Mouse (Mus musculus) small intestine, adult 2 months (tissue): ENCODE data around the gene Ppil2. TPM values are rescaled to one million over a fixed set of nuclear protein-coding genes. Genes with fewer than 3 reads are reported as not detected.

ENCODE experiments used
- H3K27ac ChIP-seq: fragments of 200-500 bp; 2 replicates; pipeline ENCODE4 v1.5.1; 2012; ENCODE audit warnings: low read depth, low read length, control low read depth, inconsistent platforms; ENCODE audit not compliant: insufficient read depth
- H3K27me3 ChIP-seq: fragments of 200-500 bp; 2 replicates; pipeline ENCODE4 v1.6.1; 2012; ENCODE audit warnings: mild to moderate bottlenecking, moderate library complexity, low read length, inconsistent platforms; ENCODE audit not compliant: control insufficient read depth, insufficient read depth
- H3K36me3 ChIP-seq: fragments of 200-500 bp; 2 replicates; pipeline ENCODE4 v1.6.1; 2012; ENCODE audit warnings: mild to moderate bottlenecking, low read length, control low read depth, inconsistent platforms; ENCODE audit not compliant: control insufficient read depth, insufficient read depth
- H3K4me1 ChIP-seq: fragments of 200-500 bp; 2 replicates; pipeline ENCODE4 v1.6.1; 2012; ENCODE audit warnings: low read length, inconsistent platforms, mixed read lengths; ENCODE audit not compliant: control insufficient read depth, insufficient read depth, insufficient read length
- H3K4me3 ChIP-seq: fragments of 200-500 bp; 2 replicates; pipeline ENCODE4 v1.5.1; 2012; ENCODE audit warnings: low read depth, mild to moderate bottlenecking, control low read depth, inconsistent platforms, low read length, moderate library complexity
- CTCF ChIP-seq: fragments of 200-500 bp; IDR thresholded peaks from 2 replicates; pipeline ENCODE4 v1.5.1; 2012; ENCODE audit warnings: low read depth, mild to moderate bottlenecking, control low read depth, inconsistent platforms, low read length, moderate library complexity, mixed read lengths; ENCODE audit not compliant: insufficient replicate concordance, insufficient read length; ENCODE audit errors: extremely low read depth
- POLR2A ChIP-seq: fragments of 200-500 bp; IDR thresholded peaks from 2 replicates; pipeline ENCODE4 v1.6.1; 2012; ENCODE audit warnings: low read depth, mild to moderate bottlenecking, control low read depth, inconsistent platforms, low read length, moderate library complexity
- WGBS: fragments of 180-500 bp; shearing (Covaris S2); methylation state at CpG from one replicate; pipeline ENCODE4 v1.1.7; 2018; 5-methylcytosine and 5-hydroxymethylcytosine counted together
- polyA plus RNA-seq: library from polyadenylated mRNA; depleted of rRNA; stranded (reverse); fragments of >200 nt; gene quantifications from 2 replicates; pipeline ENCODE4 v1.2.3, GENCODE M21; 2012

The Ppil2 gene
- polyA plus RNA-seq, 1 experiment: 69.4 TPM

GRCm38 (mm10) chr16:17124871-17125520 is 13.9 kb upstream of the Ppil2 start, which contains the start of gene 2610318N02Rik:
TSS of gene 2610318N02Rik (minus strand) at chr16:17125167.
- TF ChIP-seq POLR2A: no peak
- TF ChIP-seq CTCF: no peak
- Histone ChIP-seq H3K27ac (no peak within 1 kb of the TSS), H3K27me3 (no peaks in the 10 kb centered on the region), H3K4me1 (peaks cover 11% of the 10 kb centered on the region), H3K4me3 (peak within 1 kb of the TSS; percentile 63), H3K36me3 (no peaks in the 10 kb centered on the region)
- WGBS: under 1% methylated on average over 25 of the region's 25 CpGs

GRCm38 (mm10) chr16:17124119-17124870 is 13.2 kb upstream of the Ppil2 start:
- TF ChIP-seq CTCF (no peak), POLR2A (no peak)
- no peak overlapping the region for H3K27ac ChIP-seq
- peak overlapping the region; percentile 63 for H3K4me3 ChIP-seq
- H3K4me1 ChIP-seq: peaks cover 11% of the 10 kb centered on the region
- no peaks in the 10 kb centered on the region for H3K27me3 ChIP-seq
- H3K36me3 ChIP-seq: no peaks in the 10 kb centered on the region
- WGBS: 20% methylated on average over 22 of the region's 22 CpGs

- Histone ChIP-seq H3K4me3 (no peak overlapping the region), H3K36me3 (no peaks in the 10 kb centered on the region), H3K27me3 (no peaks in the 10 kb centered on the region), H3K4me1 (peaks cover 11% of the 10 kb centered on the region), H3K27ac (no peak overlapping the region)
- TF ChIP-seq POLR2A: no peak
- WGBS: 90% methylated on average over 14 of the region's 14 CpGs
Measured at GRCm38 (mm10) chr16:17121569-17121968, 10.5 kb upstream of the Ppil2 start.

- no peaks in the 10 kb centered on the region for H3K36me3 ChIP-seq
- no peaks in the 10 kb centered on the region for H3K4me1 ChIP-seq
- TF ChIP-seq POLR2A (no peak), CTCF (no peak)
- H3K4me3 ChIP-seq: no peak overlapping the region
- WGBS: 86% methylated on average over 5 of the region's 5 CpGs
- no peak overlapping the region for H3K27ac ChIP-seq
- H3K27me3 ChIP-seq: no peaks in the 10 kb centered on the region
Measured at GRCm38 (mm10) chr16:17117309-17117799, 6.3 kb upstream of the Ppil2 start.

GRCm38 (mm10) chr16:17104600-17104999 is 6.5 kb downstream of the Ppil2 start:
- Histone ChIP-seq H3K4me1 (peaks cover 2% of the 10 kb centered on the region; the same call in 1 of the 2 replicates), H3K36me3 (peaks cover 51% of the 10 kb centered on the region), H3K4me3 (no peak overlapping the region), H3K27me3 (no peaks in the 10 kb centered on the region), H3K27ac (no peak overlapping the region)
- WGBS: 71% methylated on average over 4 of the region's 4 CpGs
- TF ChIP-seq CTCF (no peak), POLR2A (no peak)

GRCm38 (mm10) chr16:17102630-17103220 is 8.3 kb downstream of the Ppil2 start:
- WGBS: 78% methylated on average over 7 of the region's 7 CpGs
- H3K27me3 ChIP-seq: no peaks in the 10 kb centered on the region
- H3K4me3 ChIP-seq: no peak overlapping the region
- TF ChIP-seq CTCF: no peak
- no peak for TF ChIP-seq POLR2A
- peaks cover 59% of the 10 kb centered on the region for H3K36me3 ChIP-seq
- H3K4me1 ChIP-seq: no peaks in the 10 kb centered on the region; the same call in 1 of the 2 replicates
- H3K27ac ChIP-seq: no peak overlapping the region

- Histone ChIP-seq H3K4me3 (no peak overlapping the region), H3K27me3 (no peaks in the 10 kb centered on the region), H3K36me3 (peaks cover 68% of the 10 kb centered on the region), H3K4me1 (peaks cover 5% of the 10 kb centered on the region; the same call in 1 of the 2 replicates), H3K27ac (no peak overlapping the region)
- WGBS: 50% methylated on average over 3 of the region's 3 CpGs
- no peak for TF ChIP-seq POLR2A
- no peak for TF ChIP-seq CTCF
Measured at GRCm38 (mm10) chr16:17096938-17097337, 14.1 kb downstream of the Ppil2 start.
